Mouse (Mus musculus): Measurements from ENCODE around the gene Napb.

Gene Napb

GRCm38 (mm10) chr2:148687971-148688370, 44.3 kb downstream of the Napb start:
- DNase-seq (ENCODE audit: low read depth): no peak

GRCm38 (mm10) chr2:148686862-148687261, 45.4 kb downstream of the Napb start:
- no peak for DNase-seq (ENCODE audit: low read depth)

GRCm38 (mm10) chr2:148685709-148686108, 46.6 kb downstream of the Napb start:
- no peak for DNase-seq (ENCODE audit: low read depth)

GRCm38 (mm10) chr2:148684972-148685371, 47.3 kb downstream of the Napb start:
- no peak for DNase-seq (ENCODE audit: low read depth)

- no peak for DNase-seq (ENCODE audit: low read depth)
These were observed 49.2 kb downstream of the Napb start for GRCm38 (mm10) chr2:148683031-148683430.

GRCm38 (mm10) chr2:148681461-148681891, 50.8 kb downstream of the Napb start:
- DNase-seq (ENCODE audit: low read depth): no peak

GRCm38 (mm10) chr2:148680775-148681291, 51.4 kb downstream of the Napb start, which contains the start of gene Gzf1:
Gzf1 (plus strand) TSS chr2:148681023.
- peak; percentile 99 for DNase-seq (ENCODE audit: low read depth)

GRCm38 (mm10) chr2:148679346-148679745, 52.9 kb downstream of the Napb start:
- no peak for DNase-seq (ENCODE audit: low read depth)

GRCm38 (mm10) chr2:148677801-148678200, 54.5 kb downstream of the Napb start:
- DNase-seq (ENCODE audit: low read depth): no peak

- peak; percentile 99 for DNase-seq (ENCODE audit: low read depth)
These were observed 59.8 kb downstream of the Napb start, which contains the start of gene Nxt1 for GRCm38 (mm10) chr2:148672199-148673096. Nxt1 (plus strand) TSS chr2:148672601.

- DNase-seq (ENCODE audit: low read depth): no peak
These were observed 68.8 kb downstream of the Napb start for GRCm38 (mm10) chr2:148663458-148663857.

GRCm38 (mm10) chr2:148654961-148655360, 77.3 kb downstream of the Napb start:
- DNase-seq (ENCODE audit: low read depth): peak; percentile 60

- DNase-seq (ENCODE audit: low read depth): no peak
These were observed 81.5 kb downstream of the Napb start for GRCm38 (mm10) chr2:148650587-148651357.

GRCm38 (mm10) chr2:148644421-148645000, 87.8 kb downstream of the Napb start:
- DNase-seq (ENCODE audit: low read depth): no peak

Measured in induced T-regulatory cell, adult 2 months (primary cell).